Mouse (Mus musculus) gonadal fat pad, adult 2 months (tissue): ENCODE results near the gene Hdgfl2. TPM values are rescaled to one million over a fixed set of nuclear protein-coding genes. Genes with fewer than 3 reads are reported as not detected.
"Not testable (repeated sequence)": the region's sequence is repeated elsewhere in the genome, so short reads cannot be mapped to it uniquely, and the experiment has no call there.

Experiments
- DNase-seq: peaks from one replicate; pipeline ENCODE4 v3.0.0-alpha.2; 2012; ENCODE audit warnings: low read depth
- polyA plus RNA-seq: library from polyadenylated mRNA; depleted of rRNA; stranded (reverse); fragments of >200 nt; gene quantifications from 2 replicates; pipeline ENCODE4 v1.2.3, GENCODE M21; 2012

Gene Hdgfl2
- polyA plus RNA-seq, 1 experiment, result 41.4 TPM

GRCm38 (mm10) chr17:56103465-56104285 lies 24.2 kb downstream of the Hdgfl2 start:
- DNase-seq, result no peak

GRCm38 (mm10) chr17:56104821-56105220 lies 25.4 kb downstream of the Hdgfl2 start:
- DNase-seq, result not testable (repeated sequence)

GRCm38 (mm10) chr17:56106436-56106835 lies 27.0 kb downstream of the Hdgfl2 start:
- not testable (repeated sequence) for DNase-seq

GRCm38 (mm10) chr17:56106981-56107380 lies 27.5 kb downstream of the Hdgfl2 start:
- DNase-seq, result no peak

- DNase-seq, result no peak
These were observed 28.3 kb downstream of the Hdgfl2 start for GRCm38 (mm10) chr17:56107736-56108135.

GRCm38 (mm10) chr17:56108334-56109044 lies 29.1 kb downstream of the Hdgfl2 start:
- no peak for DNase-seq

GRCm38 (mm10) chr17:56109219-56110051 lies 30.0 kb downstream of the Hdgfl2 start, which contains the start of gene Plin4:
Gene Plin4 (minus strand): TSS chr17:56109803.
- DNase-seq, result no peak

- DNase-seq, result no peak
These were observed 31.1 kb downstream of the Hdgfl2 start for GRCm38 (mm10) chr17:56110571-56110970.

- no peak for DNase-seq
These were observed 31.6 kb downstream of the Hdgfl2 start for GRCm38 (mm10) chr17:56111021-56111420.

DNA sequence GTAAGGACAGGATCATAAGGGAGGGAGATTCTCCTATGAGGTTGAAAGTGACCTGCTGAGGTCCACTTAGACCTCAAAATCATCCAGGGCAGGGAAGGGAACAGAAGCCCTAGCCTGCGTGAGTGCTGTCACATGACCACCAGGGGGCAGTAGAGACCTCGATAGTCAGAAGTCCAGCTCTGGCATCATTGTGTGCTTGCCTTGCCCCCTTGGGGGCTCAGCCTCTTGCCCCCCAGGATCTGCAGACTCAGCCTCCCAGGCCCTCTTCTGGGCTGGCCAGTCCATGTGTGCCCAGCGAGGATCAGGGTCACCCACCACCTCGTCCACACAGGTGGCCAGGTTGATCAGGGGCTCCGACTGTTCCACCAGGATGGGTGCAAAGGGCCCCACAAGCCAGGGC lies 32.4 kb downstream of the Hdgfl2 start:
- DNase-seq, result no peak

GRCm38 (mm10) chr17:56112743-56113142 lies 33.3 kb downstream of the Hdgfl2 start:
- DNase-seq, result no peak

GRCm38 (mm10) chr17:56116193-56116592 lies 36.8 kb downstream of the Hdgfl2 start:
- no peak for DNase-seq

DNA sequence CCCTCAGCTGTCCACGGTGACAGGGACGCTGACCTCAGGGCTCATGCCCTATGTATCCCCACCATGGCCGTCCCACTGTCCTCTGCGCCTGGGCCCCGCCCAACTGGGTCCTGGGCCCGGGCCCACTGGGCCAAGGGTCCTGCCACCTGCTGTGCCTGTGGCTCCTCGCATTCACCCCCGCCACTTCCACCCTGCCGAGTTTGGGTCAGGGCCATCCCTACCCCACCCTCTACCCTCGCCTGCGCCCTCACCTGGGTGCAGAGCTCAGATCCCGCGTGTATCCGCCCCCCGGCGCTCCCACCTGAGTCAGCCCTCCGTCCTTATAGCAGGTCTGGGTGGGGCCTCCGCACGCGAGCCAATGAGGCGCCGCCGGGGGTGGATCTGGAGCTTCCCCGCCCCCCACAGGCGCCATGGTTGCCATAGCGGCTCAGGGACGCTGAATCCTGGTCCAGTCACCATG lies 37.8 kb downstream of the Hdgfl2 start, which contains the start of gene Plin5:
Gene Plin5 (minus strand): TSS at position 346 of the 460 bp plus-strand sequence.
- no peak for DNase-seq

GRCm38 (mm10) chr17:56119431-56119830 lies 40.0 kb downstream of the Hdgfl2 start:
- DNase-seq, result no peak

GRCm38 (mm10) chr17:56119981-56120880 lies 40.8 kb downstream of the Hdgfl2 start:
- no peak for DNase-seq

DNA sequence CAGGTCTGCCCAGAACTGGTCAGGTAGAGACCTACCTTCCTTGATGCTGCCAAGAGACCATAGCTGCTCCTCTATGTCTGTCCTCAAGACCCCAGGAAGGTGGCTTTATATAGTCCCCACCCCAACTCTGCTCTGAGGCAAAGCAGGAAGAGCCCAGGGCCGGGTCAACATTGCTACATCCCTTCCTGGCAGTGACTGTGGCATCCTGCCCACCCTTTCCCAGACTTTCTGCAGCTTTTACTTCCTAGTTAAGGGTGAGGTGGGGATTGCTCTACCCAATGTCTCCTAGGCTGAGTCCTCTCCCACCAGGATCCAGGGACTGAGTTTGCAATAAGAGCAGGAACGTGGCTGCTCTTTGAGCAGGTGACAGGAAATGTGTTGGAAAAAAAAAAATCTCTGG lies 42.4 kb downstream of the Hdgfl2 start, which contains the start of gene Lrg1:
Gene Lrg1 (minus strand): TSS at position 176 of the 400 bp plus-strand sequence.
- no peak for DNase-seq

DNA sequence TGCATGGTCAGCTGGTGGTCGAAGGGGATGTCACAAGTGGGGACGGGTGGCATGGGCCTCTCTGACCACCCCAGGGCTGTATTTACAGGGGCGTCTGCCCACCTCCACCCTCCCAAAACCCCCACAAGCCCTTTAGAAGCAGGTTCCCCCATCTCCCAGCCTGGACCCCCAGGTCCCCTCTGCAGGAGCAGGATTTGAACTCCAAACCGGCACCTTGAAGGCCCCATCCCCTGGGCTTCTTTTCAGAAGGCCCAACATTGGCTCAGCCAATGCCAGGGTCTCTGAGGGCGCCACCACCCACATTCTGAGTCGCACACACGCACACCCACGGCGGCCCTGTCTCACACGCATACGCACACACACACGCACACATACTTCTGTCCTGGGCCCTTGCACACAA lies 43.7 kb downstream of the Hdgfl2 start:
- DNase-seq, result no peak

- DNase-seq, result no peak
These were observed 44.4 kb downstream of the Hdgfl2 start for GRCm38 (mm10) chr17:56123681-56124340.

- DNase-seq, result no peak
These were observed 45.2 kb downstream of the Hdgfl2 start for GRCm38 (mm10) chr17:56124377-56125275.
